Mouse (Mus musculus) midbrain, embryonic 13.5 days (tissue): ENCODE measurements around the gene Brd3. TPM values are rescaled to one million over a fixed set of nuclear protein-coding genes. Genes with fewer than 3 reads are reported as not detected.

Experiments used
- ATAC-seq: fragments of 200-750 bp; cut with Nextera tagmentation; 2 replicates; pipeline ENCODE4 v1.8.0; 2017; ENCODE audit warnings: mild to moderate bottlenecking, moderate TSS enrichment, moderate library complexity
- H3K27ac ChIP-seq: fragments of 300-500 bp; sonication (generic); 2 replicates; pipeline ENCODE4 v1.5.1; 2015; ENCODE audit warnings: inconsistent platforms, mild to moderate bottlenecking, moderate library complexity
- H3K27me3 ChIP-seq: fragments of 300-500 bp; sonication (generic); 2 replicates; pipeline ENCODE4 v1.6.1; 2015; ENCODE audit warnings: mild to moderate bottlenecking, inconsistent platforms
- H3K36me3 ChIP-seq: fragments of 300-500 bp; sonication (generic); 2 replicates; pipeline ENCODE4 v1.6.1; 2015; ENCODE audit warnings: mild to moderate bottlenecking, inconsistent platforms
- H3K4me1 ChIP-seq: fragments of 300-500 bp; sonication (generic); replicated peaks from 2 replicates; pipeline ENCODE4 v1.6.1; 2015; ENCODE audit warnings: inconsistent platforms
- H3K4me2 ChIP-seq: fragments of 300-500 bp; sonication (generic); replicated peaks from 2 replicates; pipeline ENCODE4 v1.6.1; 2015; ENCODE audit warnings: moderate library complexity, mild to moderate bottlenecking, inconsistent platforms
- H3K4me3 ChIP-seq: fragments of 300-500 bp; sonication (generic); replicated peaks from 2 replicates; pipeline ENCODE4 v1.5.1; 2015; ENCODE audit warnings: mild to moderate bottlenecking, inconsistent platforms
- H3K9ac ChIP-seq: fragments of 300-500 bp; sonication (generic); replicated peaks from 2 replicates; pipeline ENCODE4 v1.6.1; 2015; ENCODE audit warnings: mild to moderate bottlenecking, inconsistent platforms
- H3K9me3 ChIP-seq: fragments of 300-500 bp; sonication (generic); 2 replicates; pipeline ENCODE4 v1.6.1; 2016; ENCODE audit warnings: mild to moderate bottlenecking, inconsistent platforms
- WGBS: fragments of 180-500 bp; shearing (Covaris S2); methylation state at CpG from one replicate; pipeline ENCODE4 v1.1.7; 2015; 5-methylcytosine and 5-hydroxymethylcytosine counted together
- polyA plus RNA-seq: library from polyadenylated mRNA; unstranded; fragments of >200 nt; fragmentation: Nextera tagmentation; extraction: Ambion mirVana; gene quantifications from 2 replicates; pipeline ENCODE4 v1.2.1, GENCODE M21; 2015

Brd3 gene
- polyA plus RNA-seq, 1 experiment from 2014 or later, result 145 TPM

GRCm38 (mm10) chr2:27476303-27477192 is 30.9 kb downstream of the Brd3 start:
- no peaks in the 10 kb centered on the region for H3K27me3 ChIP-seq
- 32% methylated on average over 11 of the region's 11 CpGs for WGBS
- H3K9ac ChIP-seq, result peak overlapping the region; percentile 98
- H3K4me2 ChIP-seq, result peak overlapping the region; percentile 98
- peak overlapping the region; percentile 97 for H3K27ac ChIP-seq
- peak overlapping the region; percentile 100 for H3K4me3 ChIP-seq
- no peaks in the 10 kb centered on the region for H3K36me3 ChIP-seq
- no peak for ATAC-seq
- no peaks in the 10 kb centered on the region for H3K9me3 ChIP-seq
- H3K4me1 ChIP-seq, result peaks cover 38% of the 10 kb centered on the region

- ATAC-seq, result peak; percentile 100
- H3K27me3 ChIP-seq, result no peaks in the 10 kb centered on the region
These were observed 31.8 kb downstream of the Brd3 start for GRCm38 (mm10) chr2:27475495-27476302.

GRCm38 (mm10) chr2:27474621-27475484 is 32.6 kb downstream of the Brd3 start:
- under 1% methylated on average over 80 of the region's 84 CpGs for WGBS
- Histone ChIP-seq H3K36me3 (0 out of 2 replicates have a peak, but pooled peaks cover 3% of the 10 kb centered on the region), H3K27ac (peak overlapping the region; percentile 97), H3K9ac (peak overlapping the region; percentile 98), H3K9me3 (no peaks in the 10 kb centered on the region), H3K4me3 (peak overlapping the region; percentile 100), H3K27me3 (no peaks in the 10 kb centered on the region), H3K4me1 (peaks cover 55% of the 10 kb centered on the region), H3K4me2 (peak overlapping the region; percentile 98)
- peak; percentile 59 for ATAC-seq

More at GRCm38 (mm10) chr2:27475495-27476302, 31.8 kb downstream of the Brd3 start:
- Histone ChIP-seq H3K36me3 (no peaks in the 10 kb centered on the region), H3K9ac (peak overlapping the region; percentile 98), H3K4me2 (peak overlapping the region; percentile 98), H3K4me3 (peak overlapping the region; percentile 100), H3K4me1 (peaks cover 46% of the 10 kb centered on the region), H3K27ac (peak overlapping the region; percentile 97), H3K9me3 (no peaks in the 10 kb centered on the region)
- WGBS, result 1% methylated on average over 83 of the region's 96 CpGs

- no peak for ATAC-seq
- Histone ChIP-seq H3K4me1 (peaks cover 64% of the 10 kb centered on the region), H3K36me3 (0 out of 2 replicates have a peak, but pooled peaks cover 3% of the 10 kb centered on the region), H3K27ac (no peak overlapping the region), H3K9me3 (no peaks in the 10 kb centered on the region), H3K4me3 (peak overlapping the region; percentile 100), H3K27me3 (no peaks in the 10 kb centered on the region), H3K4me2 (peak overlapping the region; percentile 98), H3K9ac (peak overlapping the region; percentile 98)
- WGBS, result 37% methylated on average over 4 of the region's 4 CpGs
These were observed 33.6 kb downstream of the Brd3 start for GRCm38 (mm10) chr2:27473911-27474310.

GRCm38 (mm10) chr2:27473061-27473765 is 34.2 kb downstream of the Brd3 start:
- WGBS, result 71% methylated on average over 7 of the region's 7 CpGs
- H3K4me1 ChIP-seq, result peaks cover 67% of the 10 kb centered on the region
- peak overlapping the region; percentile 98 for H3K4me2 ChIP-seq
- H3K36me3 ChIP-seq, result 0 out of 2 replicates have a peak, but pooled peaks cover 4% of the 10 kb centered on the region
- peak overlapping the region; percentile 100 for H3K4me3 ChIP-seq
- H3K27me3 ChIP-seq, result no peaks in the 10 kb centered on the region
- H3K27ac ChIP-seq, result no peak overlapping the region
- H3K9me3 ChIP-seq, result no peaks in the 10 kb centered on the region
- peak overlapping the region; percentile 98 for H3K9ac ChIP-seq
- no peak for ATAC-seq

GRCm38 (mm10) chr2:27471170-27471584 is 36.3 kb downstream of the Brd3 start:
- Histone ChIP-seq H3K27ac (no peak overlapping the region), H3K4me3 (no peak overlapping the region), H3K4me1 (peaks cover 70% of the 10 kb centered on the region), H3K27me3 (no peaks in the 10 kb centered on the region), H3K9me3 (no peaks in the 10 kb centered on the region), H3K4me2 (no peak overlapping the region), H3K9ac (no peak overlapping the region), H3K36me3 (peaks cover 15% of the 10 kb centered on the region; the same call in 1 of the 2 replicates)
- no peak for ATAC-seq

GRCm38 (mm10) chr2:27470535-27470934 is 36.9 kb downstream of the Brd3 start:
- 95% methylated on average over 2 of the region's 2 CpGs for WGBS
- H3K4me1 ChIP-seq, result peaks cover 70% of the 10 kb centered on the region
- ATAC-seq, result no peak

GRCm38 (mm10) chr2:27469991-27470355 is 37.5 kb downstream of the Brd3 start:
- H3K9me3 ChIP-seq, result no peaks in the 10 kb centered on the region
- H3K4me2 ChIP-seq, result no peak overlapping the region
- no peak for ATAC-seq
- no peak overlapping the region for H3K4me3 ChIP-seq
- whole genome bisulfite sequencing, result 70% methylated on average over 3 of the region's 3 CpGs
- no peaks in the 10 kb centered on the region for H3K27me3 ChIP-seq
- peaks cover 21% of the 10 kb centered on the region for H3K36me3 ChIP-seq
- H3K4me1 ChIP-seq, result peaks cover 70% of the 10 kb centered on the region
- 0 out of 2 replicates have a peak overlapping the region, but pooled peaks have one; percentile 23 for H3K9ac ChIP-seq
- H3K27ac ChIP-seq, result no peak overlapping the region

More at GRCm38 (mm10) chr2:27470535-27470934, 36.9 kb downstream of the Brd3 start:
- Histone ChIP-seq H3K27ac (no peak overlapping the region), H3K9ac (no peak overlapping the region; the same call in 1 of the 2 replicates), H3K27me3 (no peaks in the 10 kb centered on the region), H3K9me3 (no peaks in the 10 kb centered on the region), H3K4me3 (no peak overlapping the region), H3K36me3 (peaks cover 17% of the 10 kb centered on the region), H3K4me2 (no peak overlapping the region)

GRCm38 (mm10) chr2:27469292-27469990 is 38.0 kb downstream of the Brd3 start:
- no peak for ATAC-seq
- H3K4me3 ChIP-seq, result no peak overlapping the region
- no peak overlapping the region for H3K4me2 ChIP-seq
- peaks cover 69% of the 10 kb centered on the region for H3K4me1 ChIP-seq
- peaks cover 25% of the 10 kb centered on the region for H3K36me3 ChIP-seq
- H3K9me3 ChIP-seq, result no peaks in the 10 kb centered on the region
- 76% methylated on average over 4 of the region's 4 CpGs for WGBS
- no peak overlapping the region for H3K27ac ChIP-seq
- no peak overlapping the region for H3K9ac ChIP-seq
- H3K27me3 ChIP-seq, result no peaks in the 10 kb centered on the region

- ATAC-seq, result no peak
- WGBS, result 89% methylated on average over 4 of the region's 4 CpGs
- Histone ChIP-seq H3K4me1 (peaks cover 10% of the 10 kb centered on the region), H3K36me3 (peaks cover 83% of the 10 kb centered on the region), H3K27me3 (no peaks in the 10 kb centered on the region), H3K4me3 (no peak overlapping the region), H3K9me3 (no peaks in the 10 kb centered on the region), H3K4me2 (no peak overlapping the region), H3K9ac (no peak overlapping the region), H3K27ac (no peak overlapping the region)
These were observed 44.6 kb downstream of the Brd3 start for GRCm38 (mm10) chr2:27462901-27463300.
